Mouse (Mus musculus) lung, postnatal 0 days (tissue): ENCODE measurements around the gene Abcg2. TPM values are rescaled to one million over a fixed set of nuclear protein-coding genes. Genes with fewer than 3 reads are reported as not detected.

Experiments
- ATAC-seq: fragments of 200-750 bp; cut with Nextera tagmentation; 2 replicates; pipeline ENCODE4 v1.8.0; 2017; ENCODE audit warnings: moderate library complexity
- DNase-seq: peaks from one replicate; pipeline ENCODE4 v3.0.0-alpha.2; 2016; ENCODE audit warnings: low spot score
- H3K27ac ChIP-seq: fragments of 300-500 bp; sonication (generic); 2 replicates; pipeline ENCODE4 v1.5.1; 2014; ENCODE audit warnings: antibody characterized with exemption, mild to moderate bottlenecking, low read length, mixed read lengths
- H3K27me3 ChIP-seq: fragments of 300-500 bp; sonication (generic); replicated peaks from 2 replicates; pipeline ENCODE4 v1.6.1; 2014; ENCODE audit warnings: low read length, mixed read lengths; ENCODE audit not compliant: insufficient read depth
- H3K36me3 ChIP-seq: fragments of 300-500 bp; sonication (generic); 2 replicates; pipeline ENCODE4 v1.6.1; 2014; ENCODE audit warnings: low read length, mixed read lengths; ENCODE audit not compliant: insufficient read depth
- H3K4me1 ChIP-seq: fragments of 300-500 bp; sonication (generic); 2 replicates; pipeline ENCODE4 v1.6.1; 2014; ENCODE audit warnings: antibody characterized with exemption, low read depth, low read length, mixed read lengths; ENCODE audit not compliant: insufficient read depth
- H3K4me2 ChIP-seq: fragments of 300-500 bp; sonication (generic); replicated peaks from 2 replicates; pipeline ENCODE4 v1.6.1; 2014; ENCODE audit warnings: low read depth, mild to moderate bottlenecking, low read length, moderate library complexity, mixed read lengths
- H3K4me3 ChIP-seq: fragments of 300-500 bp; sonication (generic); 2 replicates; pipeline ENCODE4 v1.5.1; 2014; ENCODE audit warnings: low read depth, low read length
- H3K9ac ChIP-seq: fragments of 300-500 bp; sonication (generic); replicated peaks from 2 replicates; pipeline ENCODE4 v1.6.1; 2014; ENCODE audit warnings: low read depth, mild to moderate bottlenecking
- H3K9me3 ChIP-seq: fragments of 300-500 bp; sonication (generic); 2 replicates; pipeline ENCODE4 v1.6.1; 2016; ENCODE audit warnings: low read length, mixed read lengths
- CTCF ChIP-seq: IDR thresholded peaks from 2 replicates; pipeline ENCODE4 v1.5.1; 2016; ENCODE audit warnings: antibody characterized with exemption, mild to moderate bottlenecking
- EP300 ChIP-seq: IDR thresholded peaks from 2 replicates; pipeline ENCODE4 v1.6.1; 2016; ENCODE audit warnings: antibody characterized with exemption, mild to moderate bottlenecking, control low read depth
- WGBS: fragments of 180-500 bp; shearing (Covaris S2); extraction: QIAGEN DNeasy Blood & Tissue Kit; methylation state at CpG from one replicate; pipeline ENCODE4 v1.1.7; 2014; 5-methylcytosine and 5-hydroxymethylcytosine counted together
- polyA plus RNA-seq: library from polyadenylated mRNA; unstranded; fragments of >200 nt; fragmentation: Nextera tagmentation; extraction: Ambion mirVana; gene quantifications from 2 replicates; pipeline ENCODE4 v1.2.1, GENCODE M21; 2015

Abcg2 gene
- polyA plus RNA-seq, 1 experiment from 2014 or later: 43.5 TPM

DNA sequence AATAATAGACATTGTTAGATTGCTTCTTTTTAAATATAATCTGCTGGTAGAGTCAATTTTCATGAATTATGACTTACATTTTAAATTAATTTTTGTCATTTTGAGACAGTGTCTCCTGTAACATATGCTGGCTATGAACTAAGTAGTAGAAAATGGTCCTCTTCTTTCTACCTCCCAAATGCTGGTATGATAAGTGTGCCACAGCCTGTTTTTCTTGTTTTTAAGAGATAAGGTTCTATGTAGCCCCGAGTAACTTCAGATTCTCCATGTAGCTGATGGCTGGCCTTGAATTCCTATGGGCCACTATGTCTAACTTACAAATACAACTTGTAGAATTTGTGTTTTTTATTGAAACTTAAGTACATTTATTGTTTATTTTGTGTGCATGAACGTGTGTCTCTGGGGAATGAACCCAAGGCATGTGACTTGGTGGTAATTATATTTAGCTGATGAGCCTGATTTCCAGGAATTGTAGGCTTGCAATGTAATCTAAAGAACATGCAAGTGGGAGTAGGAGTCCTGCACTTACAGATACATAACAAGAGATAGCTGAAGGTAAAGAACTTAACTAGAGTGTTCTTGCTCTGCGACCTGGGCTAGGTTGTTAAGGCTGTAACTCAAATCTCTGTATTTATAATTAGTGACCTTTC is 63.9 kb downstream of the Abcg2 start:
- WGBS: 39% methylated on average over 3 of the region's 3 CpGs
- H3K4me3 ChIP-seq: no peak overlapping the region
- 0 out of 2 replicates have a peak, but pooled peaks cover 2% of the 10 kb centered on the region for H3K4me1 ChIP-seq
- no peaks in the 10 kb centered on the region for H3K36me3 ChIP-seq
- H3K9ac ChIP-seq: no peak overlapping the region
- H3K27ac ChIP-seq: no peak overlapping the region
- H3K27me3 ChIP-seq: no peaks in the 10 kb centered on the region
- H3K9me3 ChIP-seq: no peaks in the 10 kb centered on the region
- H3K4me2 ChIP-seq: no peak overlapping the region
- DNase-seq (no peak), ATAC-seq (no peak)
- TF ChIP-seq EP300 (no peak), CTCF (no peak)

DNA sequence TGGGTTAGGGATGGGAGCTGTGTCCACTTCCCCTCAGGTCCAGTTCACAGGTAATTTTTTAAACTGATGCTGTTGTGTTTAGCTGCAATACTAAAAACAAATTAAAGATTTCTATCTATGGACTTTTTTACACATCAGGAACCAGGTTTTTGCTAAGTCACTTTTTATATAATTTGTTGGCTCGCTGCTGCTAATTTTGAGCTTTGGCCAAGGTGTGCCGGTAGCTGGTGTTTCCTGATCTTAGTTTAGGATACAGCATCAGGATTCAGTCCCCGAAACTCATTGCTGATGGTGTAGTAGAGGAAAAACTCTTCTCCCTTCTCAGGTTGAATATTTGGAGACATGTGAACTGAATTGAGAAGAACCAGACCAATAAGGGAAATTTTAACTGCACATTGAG is 65.8 kb downstream of the Abcg2 start:
- 87% methylated on average over 3 of the region's 3 CpGs for WGBS
- no peaks in the 10 kb centered on the region for H3K4me1 ChIP-seq
- DNase-seq (no peak), ATAC-seq (no peak)
- H3K4me2 ChIP-seq: no peak overlapping the region
- H3K4me3 ChIP-seq: no peak overlapping the region
- TF ChIP-seq EP300: no peak
- TF ChIP-seq CTCF: no peak
- no peaks in the 10 kb centered on the region for H3K36me3 ChIP-seq
- H3K27me3 ChIP-seq: no peaks in the 10 kb centered on the region
- H3K9ac ChIP-seq: no peak overlapping the region
- no peaks in the 10 kb centered on the region for H3K9me3 ChIP-seq
- H3K27ac ChIP-seq: no peak overlapping the region

DNA sequence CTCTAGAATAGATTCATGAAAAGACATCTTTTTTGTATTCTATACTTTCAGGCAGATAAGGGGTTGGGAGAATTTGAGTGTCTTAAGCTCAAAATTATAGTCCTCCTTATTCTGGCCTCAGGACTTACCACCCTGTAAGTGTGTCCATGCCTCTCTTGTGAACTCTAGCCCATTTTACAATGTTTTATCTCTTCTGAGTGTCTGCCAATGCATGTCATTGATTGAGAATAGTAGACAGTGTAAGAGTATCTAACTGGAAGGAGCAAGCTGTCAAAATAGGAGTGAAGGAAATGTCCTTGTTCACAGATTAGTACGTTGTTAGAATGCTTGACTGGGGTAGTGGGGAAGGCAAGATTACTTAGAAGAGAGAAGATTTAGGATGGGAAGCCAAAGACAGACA is 66.7 kb downstream of the Abcg2 start:
- Histone ChIP-seq H3K27me3 (no peaks in the 10 kb centered on the region), H3K27ac (no peak overlapping the region), H3K4me1 (no peaks in the 10 kb centered on the region), H3K9ac (no peak overlapping the region), H3K4me3 (no peak overlapping the region), H3K36me3 (no peaks in the 10 kb centered on the region), H3K4me2 (no peak overlapping the region), H3K9me3 (no peaks in the 10 kb centered on the region)
- ATAC-seq (no peak), DNase-seq (no peak)
- WGBS: 35% methylated on average over 1 of the region's 1 CpGs
- TF ChIP-seq CTCF: no peak

DNA sequence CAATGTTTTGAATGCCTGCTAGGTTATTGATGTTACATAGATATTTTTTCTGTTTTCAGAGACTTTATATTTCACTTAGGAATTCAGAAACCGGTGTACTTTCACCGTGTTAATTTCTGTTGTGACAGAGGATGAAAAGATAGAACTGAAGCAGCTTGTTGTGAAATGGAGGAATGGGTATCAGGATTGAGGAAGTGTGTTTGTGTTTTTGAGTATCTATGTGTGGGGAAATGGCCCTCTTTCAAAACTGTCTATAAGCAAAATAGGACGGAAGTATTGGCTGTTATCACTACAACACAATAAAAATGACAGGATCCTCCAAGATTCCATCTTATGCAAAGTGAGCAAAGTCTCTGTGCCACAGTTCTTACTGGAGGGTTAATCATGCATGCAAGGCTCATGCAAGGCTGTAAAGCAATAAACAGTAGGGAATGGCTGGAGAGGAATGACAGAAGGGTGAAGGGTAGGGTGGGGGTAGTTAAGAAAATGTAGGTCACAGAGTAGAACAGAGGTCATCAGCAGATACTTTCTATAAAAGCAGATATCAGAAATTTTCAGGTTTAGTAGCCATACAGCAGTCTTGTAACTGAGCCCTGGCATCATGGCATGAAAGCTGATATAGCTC is 76.7 kb downstream of the Abcg2 start:
- no peak overlapping the region for H3K9ac ChIP-seq
- H3K4me3 ChIP-seq: no peak overlapping the region
- DNase-seq: no peak
- H3K36me3 ChIP-seq: no peaks in the 10 kb centered on the region
- H3K27me3 ChIP-seq: no peaks in the 10 kb centered on the region
- H3K4me1 ChIP-seq: no peaks in the 10 kb centered on the region
- WGBS: 74% methylated on average over 3 of the region's 3 CpGs
- TF ChIP-seq EP300 (no peak), CTCF (no peak)
- ATAC-seq: no peak
- H3K27ac ChIP-seq: no peak overlapping the region
- H3K9me3 ChIP-seq: no peaks in the 10 kb centered on the region
- no peak overlapping the region for H3K4me2 ChIP-seq

DNA sequence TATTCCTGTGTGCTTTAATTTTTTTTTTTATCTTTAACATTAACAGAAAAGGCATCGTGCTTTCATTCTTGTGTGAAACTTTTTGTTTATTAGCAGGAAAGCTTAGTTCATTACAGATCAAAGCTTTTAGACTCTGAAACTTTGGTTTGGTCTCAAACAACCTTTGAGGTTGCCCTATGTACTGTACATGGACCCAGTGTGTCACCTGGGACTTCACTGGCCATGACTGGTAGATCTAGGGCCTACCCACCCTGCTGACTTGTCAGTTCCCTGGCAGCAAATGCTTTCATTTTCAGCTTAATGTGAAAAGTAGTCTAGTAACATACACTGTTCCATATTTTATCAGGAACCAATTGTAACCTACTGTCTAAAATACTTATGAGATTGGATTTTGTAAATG is 93.5 kb downstream of the Abcg2 start:
- no peaks in the 10 kb centered on the region for H3K4me1 ChIP-seq
- H3K4me3 ChIP-seq: no peak overlapping the region
- H3K27ac ChIP-seq: no peak overlapping the region
- ATAC-seq (no peak), DNase-seq (no peak)
- no peaks in the 10 kb centered on the region for H3K9me3 ChIP-seq
- H3K36me3 ChIP-seq: no peaks in the 10 kb centered on the region
- no peak overlapping the region for H3K4me2 ChIP-seq
- H3K9ac ChIP-seq: no peak overlapping the region
- H3K27me3 ChIP-seq: no peaks in the 10 kb centered on the region
- WGBS: 79% methylated on average over 1 of the region's 1 CpGs
- TF ChIP-seq CTCF (no peak), EP300 (no peak)

DNA sequence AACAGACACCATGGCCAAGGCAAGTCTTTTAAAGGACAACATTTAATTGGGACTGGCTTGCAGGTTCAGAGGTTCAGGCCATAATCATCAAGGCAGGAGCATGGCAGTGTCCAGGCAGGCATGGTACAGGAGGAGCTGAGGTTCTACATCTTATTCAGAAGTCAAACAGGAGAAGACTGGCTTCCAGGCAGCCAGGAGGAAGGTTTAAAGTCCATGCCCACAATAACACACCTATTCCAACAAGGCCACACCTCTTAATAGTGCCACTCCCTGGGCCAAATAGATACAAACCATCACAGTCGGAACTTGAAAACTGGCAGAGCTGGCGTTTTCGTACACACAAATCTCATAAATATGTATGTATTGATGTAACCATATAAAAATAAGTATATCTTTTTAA is 94.2 kb downstream of the Abcg2 start:
- H3K9ac ChIP-seq: no peak overlapping the region
- no peak for TF ChIP-seq EP300
- no peak for TF ChIP-seq CTCF
- 93% methylated on average over 3 of the region's 3 CpGs for WGBS
- no peak overlapping the region for H3K4me2 ChIP-seq
- H3K4me1 ChIP-seq: no peaks in the 10 kb centered on the region
- ATAC-seq: no peak
- no peaks in the 10 kb centered on the region for H3K27me3 ChIP-seq
- no peaks in the 10 kb centered on the region for H3K36me3 ChIP-seq
- H3K27ac ChIP-seq: no peak overlapping the region
- no peaks in the 10 kb centered on the region for H3K9me3 ChIP-seq
- no peak overlapping the region for H3K4me3 ChIP-seq
- DNase-seq: no peak
